Mouse (Mus musculus): ENCODE data around the gene Cct3. TPM values are rescaled to one million over a fixed set of nuclear protein-coding genes. Genes with fewer than 3 reads are reported as not detected.
A peak's percentile ranks its signal among the peaks of the same experiment; 100 is the strongest.

The Cct3 gene
- polyA plus RNA-seq, 1 experiment from 2014 or later = 447 TPM

DNA sequence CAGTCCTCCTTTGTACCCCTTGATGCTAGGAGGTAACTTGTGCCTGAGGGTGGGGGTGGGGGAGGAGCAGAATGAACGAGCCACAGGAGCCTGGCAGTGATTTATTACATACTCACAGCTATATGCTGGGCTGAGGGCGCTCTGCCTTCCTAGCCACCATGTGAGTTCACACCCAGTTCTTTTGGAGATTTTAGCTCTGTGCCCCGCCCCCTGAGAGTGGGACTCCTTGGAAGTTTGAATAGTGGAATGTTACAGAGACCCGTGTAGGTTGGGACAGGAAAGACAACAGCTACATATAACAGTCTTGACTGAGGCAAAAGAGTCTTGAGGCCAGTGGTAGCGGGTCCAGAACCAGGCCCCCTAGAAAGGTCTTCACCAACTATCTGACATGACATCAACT, 32.0 kb downstream of the Cct3 start:
- WGBS = 62% methylated on average over 5 of the region's 5 CpGs

GRCm38 (mm10) chr3:88331282-88331681, 34.4 kb downstream of the Cct3 start:
- H3K36me3 ChIP-seq (ENCODE audit: control insufficient read depth, insufficient read depth, low read length) = peaks cover 11% of the 10 kb centered on the region; the same call in 1 of the 2 replicates
- H3K4me1 ChIP-seq (replicated peaks; ENCODE audit: control insufficient read depth, insufficient read depth, low read length) = peaks cover 12% of the 10 kb centered on the region
- WGBS = 18% methylated on average over 2 of the region's 2 CpGs
- no peaks in the 10 kb centered on the region for H3K27me3 ChIP-seq (ENCODE audit: control insufficient read depth, insufficient read depth, low read depth, low read length)
- no peaks in the 10 kb centered on the region for H3K9me3 ChIP-seq (ENCODE audit: control insufficient read depth, low read length)
- no peak overlapping the region for H3K4me2 ChIP-seq (ENCODE audit: low read depth, low read length)
- H3K27ac ChIP-seq (ENCODE audit: low read length) = no peak overlapping the region
- no peak overlapping the region for H3K9ac ChIP-seq (ENCODE audit: low read length)
- ATAC-seq (ENCODE audit: low read depth) = no peak
- H3K4me3 ChIP-seq (ENCODE audit: low read length) = no peak overlapping the region

More for the DNA sequence above, 32.0 kb downstream of the Cct3 start:
- no peaks in the 10 kb centered on the region for H3K9me3 ChIP-seq (ENCODE audit: control insufficient read depth, low read length)
- H3K27me3 ChIP-seq (ENCODE audit: control insufficient read depth, insufficient read depth, low read depth, low read length) = no peaks in the 10 kb centered on the region
- peaks cover 11% of the 10 kb centered on the region; the same call in 1 of the 2 replicates for H3K36me3 ChIP-seq (ENCODE audit: control insufficient read depth, insufficient read depth, low read length)
- H3K4me3 ChIP-seq (ENCODE audit: low read length) = no peak overlapping the region
- no peak for ATAC-seq (ENCODE audit: low read depth)
- no peak overlapping the region for H3K27ac ChIP-seq (ENCODE audit: low read length)
- H3K9ac ChIP-seq (ENCODE audit: low read length) = no peak overlapping the region
- H3K4me2 ChIP-seq (ENCODE audit: low read depth, low read length) = no peak overlapping the region
- H3K4me1 ChIP-seq (replicated peaks; ENCODE audit: control insufficient read depth, insufficient read depth, low read length) = peaks cover 14% of the 10 kb centered on the region

DNA sequence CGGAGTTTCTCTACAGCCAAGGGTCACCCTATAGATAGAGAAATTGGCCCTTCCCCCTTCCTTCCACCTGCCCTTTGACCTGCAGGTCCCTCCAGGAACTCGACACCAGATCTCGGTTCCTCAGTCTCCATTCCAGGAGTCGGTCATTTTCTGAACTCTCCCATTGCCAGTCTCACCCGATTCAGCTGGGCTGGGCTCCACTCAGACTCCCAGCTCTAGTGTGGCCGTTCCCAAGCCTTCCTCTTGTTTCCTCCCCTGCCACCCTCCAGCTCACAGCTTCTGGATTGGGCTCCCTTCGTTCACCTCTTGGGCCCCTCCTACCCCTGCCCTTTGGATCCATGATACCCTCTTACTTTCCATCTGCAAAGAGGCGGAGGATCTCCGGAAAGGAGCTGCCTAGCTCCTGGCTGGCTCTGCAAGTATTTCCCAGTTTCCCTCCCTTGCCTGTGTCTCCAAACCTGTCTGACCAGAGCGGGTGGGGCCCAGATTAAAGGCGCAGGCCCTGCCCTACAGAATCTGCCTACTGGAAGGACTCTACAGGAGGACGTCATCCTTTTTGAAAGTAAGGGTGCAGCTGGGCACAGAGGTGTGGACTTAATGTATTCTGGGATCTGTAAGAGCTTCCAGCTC, 37.2 kb downstream of the Cct3 start:
- peak overlapping the region; percentile 53 for H3K27ac ChIP-seq (ENCODE audit: low read length)
- H3K9ac ChIP-seq (ENCODE audit: low read length) = peak overlapping the region; percentile 45
- peaks cover 20% of the 10 kb centered on the region for H3K4me1 ChIP-seq (replicated peaks; ENCODE audit: control insufficient read depth, insufficient read depth, low read length)
- WGBS = 41% methylated on average over 12 of the region's 12 CpGs
- H3K4me2 ChIP-seq (ENCODE audit: low read depth, low read length) = peak overlapping the region; percentile 34
- H3K36me3 ChIP-seq (ENCODE audit: control insufficient read depth, insufficient read depth, low read length) = peaks cover 5% of the 10 kb centered on the region; the same call in 1 of the 2 replicates
- no peaks in the 10 kb centered on the region for H3K27me3 ChIP-seq (ENCODE audit: control insufficient read depth, insufficient read depth, low read depth, low read length)
- H3K4me3 ChIP-seq (ENCODE audit: low read length) = peak overlapping the region; percentile 24
- peak; percentile 29; the same call in 1 of the 2 replicates for ATAC-seq (ENCODE audit: low read depth)
- H3K9me3 ChIP-seq (ENCODE audit: control insufficient read depth, low read length) = no peaks in the 10 kb centered on the region

DNA sequence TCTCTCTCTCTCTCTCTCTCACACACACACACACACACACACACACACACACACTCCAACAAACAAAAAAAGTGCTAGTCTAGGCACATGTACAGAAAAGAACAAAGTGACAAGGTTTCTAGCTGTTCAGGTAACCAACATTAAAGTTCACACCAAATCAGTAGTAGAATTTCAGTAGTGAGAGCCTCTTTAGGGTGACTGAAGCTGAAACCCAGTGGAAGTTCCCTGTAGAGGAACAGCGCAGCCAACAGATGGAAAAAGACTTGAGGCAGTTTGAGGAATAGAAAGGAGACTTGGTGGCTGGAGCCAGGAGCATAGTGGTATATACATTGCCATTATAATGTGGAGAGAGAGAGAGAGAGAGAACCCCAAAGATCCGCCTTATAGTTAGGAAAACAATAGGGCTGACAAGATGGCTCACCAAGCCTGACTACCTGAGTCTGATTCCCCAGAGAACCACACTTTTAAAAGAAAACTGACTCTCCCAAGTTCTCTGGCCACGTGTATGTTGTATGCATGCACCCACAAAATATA, 38.1 kb downstream of the Cct3 start:
- 28% methylated on average over 3 of the region's 3 CpGs for WGBS
- H3K27ac ChIP-seq (ENCODE audit: low read length) = peak overlapping the region; percentile 53; the same call in 1 of the 2 replicates
- H3K9ac ChIP-seq (ENCODE audit: low read length) = peak overlapping the region; percentile 84
- H3K36me3 ChIP-seq (ENCODE audit: control insufficient read depth, insufficient read depth, low read length) = no peaks in the 10 kb centered on the region
- peaks cover 20% of the 10 kb centered on the region for H3K4me1 ChIP-seq (replicated peaks; ENCODE audit: control insufficient read depth, insufficient read depth, low read length)
- H3K4me2 ChIP-seq (ENCODE audit: low read depth, low read length) = peak overlapping the region; percentile 79
- H3K4me3 ChIP-seq (ENCODE audit: low read length) = peak overlapping the region; percentile 69
- H3K9me3 ChIP-seq (ENCODE audit: control insufficient read depth, low read length) = no peaks in the 10 kb centered on the region
- ATAC-seq (ENCODE audit: low read depth) = no peak
- H3K27me3 ChIP-seq (ENCODE audit: control insufficient read depth, insufficient read depth, low read depth, low read length) = no peaks in the 10 kb centered on the region

- under 1% methylated on average over 27 of the region's 27 CpGs for WGBS
- Histone ChIP-seq H3K9ac (ENCODE audit: low read length) (peak overlapping the region; percentile 84), H3K27ac (ENCODE audit: low read length) (peak overlapping the region; percentile 93), H3K36me3 (ENCODE audit: control insufficient read depth, insufficient read depth, low read length) (no peaks in the 10 kb centered on the region), H3K9me3 (ENCODE audit: control insufficient read depth, low read length) (no peaks in the 10 kb centered on the region), H3K27me3 (ENCODE audit: control insufficient read depth, insufficient read depth, low read depth, low read length) (no peaks in the 10 kb centered on the region), H3K4me2 (ENCODE audit: low read depth, low read length) (peak overlapping the region; percentile 79), H3K4me3 (ENCODE audit: low read length) (peak overlapping the region; percentile 69), H3K4me1 (replicated peaks; ENCODE audit: control insufficient read depth, insufficient read depth, low read length) (peaks cover 20% of the 10 kb centered on the region)
- peak; percentile 55 for ATAC-seq (ENCODE audit: low read depth)
Measured at GRCm38 (mm10) chr3:88335436-88336053, 38.6 kb downstream of the Cct3 start.

GRCm38 (mm10) chr3:88336058-88337013, 39.4 kb downstream of the Cct3 start, which contains the start of the genes Tmem79 and Smg5:
TSS of gene Tmem79 (minus strand) at chr3:88336148.
TSS of gene Smg5 (plus strand) at chr3:88336260.
- peak; percentile 93 for ATAC-seq (ENCODE audit: low read depth)
- WGBS = 2% methylated on average over 52 of the region's 66 CpGs

DNA sequence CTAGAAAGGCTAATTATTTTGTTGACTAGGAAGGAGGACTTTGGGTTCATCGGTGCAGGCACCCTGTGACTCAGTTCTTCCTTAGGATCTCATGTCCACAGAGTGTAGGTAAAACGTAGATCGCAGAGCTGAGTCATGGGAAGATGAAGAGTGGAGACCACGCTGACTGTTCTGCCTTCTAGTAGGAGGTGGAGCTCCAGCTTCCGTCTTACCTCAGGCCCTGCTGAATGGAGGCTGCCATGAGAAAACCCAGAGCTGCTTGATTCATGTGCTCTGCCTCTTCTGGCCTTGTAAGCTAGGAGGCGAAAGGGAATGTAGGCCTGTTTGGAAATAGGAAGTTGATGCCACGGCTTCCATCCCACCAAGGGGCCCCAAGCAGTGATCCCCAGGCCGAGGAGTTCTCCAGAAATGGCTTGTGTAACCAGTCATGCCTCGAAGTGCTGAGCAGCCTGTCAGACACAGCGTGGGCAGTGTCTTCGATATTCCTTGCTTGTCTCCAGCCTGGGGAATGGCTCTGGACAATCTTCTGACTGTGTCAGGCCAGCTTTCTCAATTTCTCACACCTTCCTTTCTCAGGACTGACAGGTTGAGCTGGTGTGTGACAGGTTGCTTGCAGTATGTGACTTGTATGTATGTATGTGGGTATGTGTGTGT, 40.6 kb downstream of the Cct3 start:
- H3K27ac ChIP-seq (ENCODE audit: low read length) = peak overlapping the region; percentile 3; the same call in 1 of the 2 replicates
- H3K4me2 ChIP-seq (ENCODE audit: low read depth, low read length) = peak overlapping the region; percentile 70
- H3K4me3 ChIP-seq (ENCODE audit: low read length) = peak overlapping the region; percentile 69
- H3K36me3 ChIP-seq (ENCODE audit: control insufficient read depth, insufficient read depth, low read length) = peaks cover 9% of the 10 kb centered on the region
- no peaks in the 10 kb centered on the region for H3K27me3 ChIP-seq (ENCODE audit: control insufficient read depth, insufficient read depth, low read depth, low read length)
- 67% methylated on average over 11 of the region's 11 CpGs for WGBS
- peak overlapping the region; percentile 53 for H3K9ac ChIP-seq (ENCODE audit: low read length)
- ATAC-seq (ENCODE audit: low read depth) = no peak
- H3K9me3 ChIP-seq (ENCODE audit: control insufficient read depth, low read length) = no peaks in the 10 kb centered on the region
- peaks cover 20% of the 10 kb centered on the region for H3K4me1 ChIP-seq (replicated peaks; ENCODE audit: control insufficient read depth, insufficient read depth, low read length)

More at GRCm38 (mm10) chr3:88336058-88337013, 39.4 kb downstream of the Cct3 start, which contains the start of the genes Tmem79 and Smg5:
- peak within 1 kb of the TSS; percentile 79 for H3K4me2 ChIP-seq (ENCODE audit: low read depth, low read length)
- no peaks in the 10 kb centered on the region for H3K27me3 ChIP-seq (ENCODE audit: control insufficient read depth, insufficient read depth, low read depth, low read length)
- H3K9ac ChIP-seq (ENCODE audit: low read length) = peak within 1 kb of the TSS; percentile 84
- peak within 1 kb of the TSS; percentile 93 for H3K27ac ChIP-seq (ENCODE audit: low read length)
- H3K4me1 ChIP-seq (replicated peaks; ENCODE audit: control insufficient read depth, insufficient read depth, low read length) = peaks cover 20% of the 10 kb centered on the region
- H3K9me3 ChIP-seq (ENCODE audit: control insufficient read depth, low read length) = no peaks in the 10 kb centered on the region
- H3K36me3 ChIP-seq (ENCODE audit: control insufficient read depth, insufficient read depth, low read length) = no peaks in the 10 kb centered on the region
- peak within 1 kb of the TSS; percentile 69 for H3K4me3 ChIP-seq (ENCODE audit: low read length)

DNA sequence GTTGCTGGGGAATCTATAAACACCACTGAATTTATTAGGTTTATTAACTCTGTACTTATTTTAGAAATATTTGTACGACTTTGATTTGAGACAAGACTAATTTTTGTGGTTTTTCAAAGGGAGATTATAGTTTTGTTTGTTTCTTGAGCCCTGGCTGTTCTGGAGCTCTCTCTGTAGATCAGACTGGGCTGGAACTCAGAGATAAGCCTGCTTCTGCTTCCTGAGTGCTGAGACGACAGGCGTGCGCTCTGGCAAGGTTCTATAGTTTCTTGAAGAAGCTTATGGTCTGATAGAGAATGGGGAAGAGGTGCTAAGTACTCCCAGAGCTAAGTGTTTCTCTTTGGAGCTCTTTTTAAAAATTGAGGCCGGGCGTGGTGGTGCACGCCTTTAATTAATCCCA, 41.4 kb downstream of the Cct3 start:
- no peak overlapping the region for H3K27ac ChIP-seq (ENCODE audit: low read length)
- no peaks in the 10 kb centered on the region for H3K27me3 ChIP-seq (ENCODE audit: control insufficient read depth, insufficient read depth, low read depth, low read length)
- H3K4me1 ChIP-seq (replicated peaks; ENCODE audit: control insufficient read depth, insufficient read depth, low read length) = peaks cover 19% of the 10 kb centered on the region
- WGBS = 88% methylated on average over 7 of the region's 7 CpGs
- no peak overlapping the region for H3K4me2 ChIP-seq (ENCODE audit: low read depth, low read length)
- H3K9ac ChIP-seq (ENCODE audit: low read length) = no peak overlapping the region
- no peaks in the 10 kb centered on the region for H3K9me3 ChIP-seq (ENCODE audit: control insufficient read depth, low read length)
- H3K36me3 ChIP-seq (ENCODE audit: control insufficient read depth, insufficient read depth, low read length) = peaks cover 18% of the 10 kb centered on the region
- no peak for ATAC-seq (ENCODE audit: low read depth)
- H3K4me3 ChIP-seq (ENCODE audit: low read length) = no peak overlapping the region
